ENCODE assay signal across 10 mouse cellular contexts in genomic region chr8:125128305-125128704, GRCm38 (mm10).
DNase-seq lines count a peak whose midpoint lies in the region; ATAC-seq and TF ChIP-seq lines count a peak whose summit lies in the region.
"Had no signal": no experiment of that assay in that cellular context is flagged by ENCODE, and none has a peak within 500 bp of the region (broad histone marks: within the 10 kb centered on the region; RNA-seq: fewer than 3 reads in every experiment).

No protein-coding gene starts in this region.

- H3K9ac ChIP-seq in hindbrain, embryonic 13.5 days, result no peak overlapping the region
- no peak overlapping the region for H3K9ac ChIP-seq in CH12.LX (ENCODE audit: insufficient read depth, low read depth)
- H3K9ac ChIP-seq in limb, embryonic 11.5 days (ENCODE audit: low read length), result no peak overlapping the region
- H3K9ac ChIP-seq: lung, embryonic 15.5 days had no signal

- dilution Hi-C loops in CH12.LX (cut with MboI; ENCODE audit: extremely low pct_ligation_motif_present, extremely low pct_unique_long_range_greater_than_20kb, low sequenced_read_pairs), result no loop called here

- no peak overlapping the region for H3K4me2 ChIP-seq in hindbrain, embryonic 13.5 days
- peak overlapping the region; percentile 30; the same call in 1 of the 2 replicates for H3K4me2 ChIP-seq in CH12.LX (ENCODE audit: insufficient read depth, low read depth, poor library complexity, severe bottlenecking)
- no peak overlapping the region for H3K4me2 ChIP-seq in limb, embryonic 11.5 days (ENCODE audit: low read depth, severe bottlenecking)
- H3K4me2 ChIP-seq: lung, embryonic 15.5 days had no signal

- no peak for TF ChIP-seq EP300 in CH12.LX (IDR thresholded peaks at IDR 0.05; ENCODE audit: low read length)

- no peaks in the 10 kb centered on the region for H3K9me3 ChIP-seq in hindbrain, embryonic 10.5 days
- H3K9me3 ChIP-seq in hindbrain, embryonic 13.5 days, result no peaks in the 10 kb centered on the region
- no peaks in the 10 kb centered on the region for H3K9me3 ChIP-seq in CH12.LX (replicated peaks; ENCODE audit: low read length)
- no peaks in the 10 kb centered on the region for H3K9me3 ChIP-seq in limb, embryonic 11.5 days (ENCODE audit: control insufficient read depth, low read length)
- H3K9me3 ChIP-seq: lung, embryonic 15.5 days had no signal

- TF ChIP-seq RAD21 in CH12.LX (IDR thresholded peaks at IDR 0.05; ENCODE audit: low read depth, low read length), result peak; percentile 54

- ATAC-seq in hindbrain, embryonic 13.5 days (ENCODE audit: low FRiP score), result no peak
- ATAC-seq in limb, embryonic 11.5 days (ENCODE audit: insufficient number of reproducible peaks, low FRiP score, low TSS enrichment, low read depth), result no peak

- 32% methylated on average over 6 of the region's 6 CpGs for WGBS in hindbrain, embryonic 10.5 days
- 26% methylated on average over 6 of the region's 6 CpGs for WGBS in hindbrain, embryonic 13.5 days
- 32% methylated on average over 6 of the region's 6 CpGs for WGBS in limb, embryonic 11.5 days

- in situ Hi-C loops in CH12.LX (cut with MboI; ENCODE audit: low pct_ligation_motif_present, low pct_unique_long_range_greater_than_20kb, low sequenced_read_pairs), result no loop called here

- no peaks in the 10 kb centered on the region for H3K36me3 ChIP-seq in hindbrain, embryonic 10.5 days
- H3K36me3 ChIP-seq in hindbrain, embryonic 13.5 days, result no peaks in the 10 kb centered on the region
- no peaks in the 10 kb centered on the region for H3K36me3 ChIP-seq in CH12.LX (replicated peaks in 1 of 2; ENCODE audit: control insufficient read depth in 1 of 2, insufficient read depth in 1 of 2, low read length in 1 of 2)
- H3K36me3 ChIP-seq in limb, embryonic 11.5 days (ENCODE audit: control insufficient read depth, insufficient read depth, low read length), result no peaks in the 10 kb centered on the region
- no peaks in the 10 kb centered on the region for H3K36me3 ChIP-seq in splenic B cell, adult 2 months (ENCODE audit: control insufficient read depth, insufficient read depth, low read length, poor library complexity, severe bottlenecking)
- H3K36me3 ChIP-seq: lung, embryonic 15.5 days had no signal

- no peak for TF ChIP-seq POLR2A in CH12.LX (IDR thresholded peaks at IDR 0.05; ENCODE audit: low read depth, low read length)
- no peak for TF ChIP-seq POLR2A in cortical plate, adult 2 months (IDR thresholded peaks at IDR 0.05; ENCODE audit: extremely low read depth, insufficient read depth, low read length)

- peak; percentile 49 to 71 for TF ChIP-seq CTCF in CH12.LX (conservative IDR thresholded peaks at IDR 0.05 in 1 of 2, IDR thresholded peaks at IDR 0.05 in 1 of 2; ENCODE audit: low read depth in 2 of 2, low read length in 2 of 2)
- TF ChIP-seq CTCF in cortical plate, adult 2 months (IDR thresholded peaks at IDR 0.05; ENCODE audit: extremely low read depth, insufficient read depth, low read length), result peak; percentile 61

- H3K27ac ChIP-seq in hindbrain, embryonic 10.5 days, result no peak overlapping the region
- no peak overlapping the region for H3K27ac ChIP-seq in hindbrain, embryonic 13.5 days
- H3K27ac ChIP-seq in CH12.LX (ENCODE audit: insufficient read depth, low read depth), result no peak overlapping the region
- H3K27ac ChIP-seq in cortical plate, adult 2 months (ENCODE audit: insufficient read depth, low read length), result no peak overlapping the region
- no peak overlapping the region for H3K27ac ChIP-seq in limb, embryonic 11.5 days (replicated peaks; ENCODE audit: low read depth, low read length)
- H3K27ac ChIP-seq: lung, embryonic 15.5 days had no signal

- 0 out of 2 replicates have a peak, but pooled peaks cover 5% of the 10 kb centered on the region for H3K27me3 ChIP-seq in hindbrain, embryonic 10.5 days (ENCODE audit: insufficient read depth, poor library complexity, severe bottlenecking)
- H3K27me3 ChIP-seq in hindbrain, embryonic 13.5 days, result peaks cover 8% of the 10 kb centered on the region; the same call in 1 of the 2 replicates
- peaks cover 48% of the 10 kb centered on the region for H3K27me3 ChIP-seq in CH12.LX (replicated peaks)
- no peaks in the 10 kb centered on the region for H3K27me3 ChIP-seq in limb, embryonic 11.5 days (ENCODE audit: control insufficient read depth, insufficient read depth, low read length)
- no peaks in the 10 kb centered on the region for H3K27me3 ChIP-seq in splenic B cell, adult 2 months (ENCODE audit: control insufficient read depth, insufficient read depth, low read length, poor library complexity, severe bottlenecking)
- H3K27me3 ChIP-seq: lung, embryonic 15.5 days had no signal

- H3K4me1 ChIP-seq in hindbrain, embryonic 10.5 days (replicated peaks), result peaks cover 20% of the 10 kb centered on the region
- H3K4me1 ChIP-seq in hindbrain, embryonic 13.5 days (replicated peaks), result no peaks in the 10 kb centered on the region
- H3K4me1 ChIP-seq in CH12.LX (ENCODE audit: control insufficient read depth in 1 of 2, insufficient read depth in 2 of 2), result no peaks in the 10 kb centered on the region
- peaks cover 5% of the 10 kb centered on the region for H3K4me1 ChIP-seq in cortical plate, adult 2 months (ENCODE audit: control insufficient read depth, insufficient read depth, low read length)
- H3K4me1 ChIP-seq in limb, embryonic 11.5 days (ENCODE audit: control insufficient read depth, insufficient read depth, low read length), result peaks cover 3% of the 10 kb centered on the region; the same call in 1 of the 2 replicates
- H3K4me1 ChIP-seq: lung, embryonic 15.5 days had no signal

- no peaks in the 10 kb centered on the region for H3K79me2 ChIP-seq in CH12.LX (replicated peaks; ENCODE audit: control insufficient read depth, extremely low read depth, insufficient read depth, poor library complexity, severe bottlenecking)

- no peak overlapping the region for H3K4me3 ChIP-seq in hindbrain, embryonic 10.5 days
- H3K4me3 ChIP-seq in hindbrain, embryonic 13.5 days, result no peak overlapping the region
- no peak overlapping the region for H3K4me3 ChIP-seq in CH12.LX (replicated peaks in 1 of 3; ENCODE audit: low read depth in 2 of 3, low read length in 2 of 3, poor library complexity in 1 of 3)
- H3K4me3 ChIP-seq in cortical plate, adult 2 months (ENCODE audit: insufficient read depth, low read length), result no peak overlapping the region
- H3K4me3 ChIP-seq in limb, embryonic 11.5 days (ENCODE audit: low read depth, low read length), result no peak overlapping the region
- H3K4me3 ChIP-seq: erythroblast, embryonic 14.5 days; lung, embryonic 15.5 days had no signal

- peak; percentile 71 for DNase-seq in hindbrain, embryonic 10.5 days (ENCODE audit: low spot score)
- peak; percentile 50 for DNase-seq in 3T3-L1 (ENCODE audit: low read depth, low spot score)
- DNase-seq in CH12.LX (ENCODE audit: extremely low read depth), result peak; percentile 38
- peak; percentile 77 for DNase-seq in limb, embryonic 11.5 days (ENCODE audit: low spot score)
- DNase-seq in splenic B cell, adult 2 months (ENCODE audit: low read depth, low spot score), result peak; percentile 62
- no peak for DNase-seq in ovary, postnatal 14 days (ENCODE audit: low spot score)

TF ChIP-seq in CH12.LX, 34 proteins besides CTCF, POLR2A, EP300 and RAD21:
- TF ChIP-seq ELF1 (IDR thresholded peaks at IDR 0.05; ENCODE audit: low read depth, low read length) (peak; percentile 86), NELFE (IDR thresholded peaks at IDR 0.05; ENCODE audit: low read depth, low read length) (0 out of 2 replicates have a peak, but pooled peaks have one; percentile 29), USF1 (IDR thresholded peaks at IDR 0.05; ENCODE audit: low read depth, low read length) (no peak), USF2 (conservative IDR thresholded peaks at IDR 0.05; ENCODE audit: low read depth, low read length) (no peak), SMC3 (IDR thresholded peaks at IDR 0.05; ENCODE audit: low read depth, low read length) (peak; percentile 61)
